Mouse (Mus musculus) spleen, postnatal 0 days (tissue): ENCODE results near the gene Cyp46a1. TPM values are rescaled to one million over a fixed set of nuclear protein-coding genes. Genes with fewer than 3 reads are reported as not detected.

Experiments used
- polyA plus RNA-seq: library from polyadenylated mRNA; unstranded; fragments of >200 nt; fragmentation: Nextera tagmentation; extraction: Ambion mirVana; gene quantifications from 2 replicates; pipeline ENCODE4 v1.2.1, GENCODE M21; 2015

Gene Cyp46a1
- 2.9 and 5.5 TPM in 2 replicates for polyA plus RNA-seq

GRCm38 (mm10) chr12:108333895-108334445 is at the start of gene Cyp46a1:
Gene Cyp46a1, plus strand, starts transcription at chr12:108334381.

GRCm38 (mm10) chr12:108305812-108306794 is 28.1 kb upstream of the Cyp46a1 start, which contains the start of gene Hhipl1:
Gene Hhipl1, plus strand, starts transcription at chr12:108306270.

GRCm38 (mm10) chr12:108370596-108371428 is 36.6 kb downstream of the Cyp46a1 start, which contains the start of gene Eml1:
Gene Eml1, plus strand, starts transcription at chr12:108370957.

Other genes with a start within 250 kb of the Cyp46a1 start
- 43.9 and 46.1 TPM in 2 replicates for gene Setd3, start 155.1 kb upstream of the Cyp46a1 start, polyA plus RNA-seq
- 3.9 and 4.5 TPM in 2 replicates for gene Ccnk, start 154.8 kb upstream of the Cyp46a1 start, polyA plus RNA-seq
- 1.5 and 1.8 TPM in 2 replicates for gene Ccdc85c, start 59.0 kb upstream of the Cyp46a1 start, polyA plus RNA-seq
- gene Hhipl1, start 28.1 kb upstream of the Cyp46a1 start, polyA plus RNA-seq = 0.43 and 0.59 TPM in 2 replicates
- 14.6 and 19.3 TPM in 2 replicates for gene Eml1, start 36.6 kb downstream of the Cyp46a1 start, polyA plus RNA-seq
- 29.3 and 37.4 TPM in 2 replicates for gene Evl, start 220.3 kb downstream of the Cyp46a1 start, polyA plus RNA-seq